Mouse (Mus musculus): ENCODE measurements around the gene Inpp4b.

GRCm38 (mm10) chr8:81335250-81335649 is 7.1 kb upstream of the Inpp4b start:
- no peak for TF ChIP-seq POLR2A (IDR thresholded peaks at IDR 0.05; ENCODE audit: insufficient read depth, low read depth, low read length)
- no peak for TF ChIP-seq CTCF (IDR thresholded peaks at IDR 0.05; ENCODE audit: insufficient read depth, low read depth, low read length)

Data from olfactory bulb, adult 2 months (tissue).